Mouse (Mus musculus) megakaryocyte, embryonic 14.5 days (primary cell): Measurements from ENCODE around the gene Hk2.

Experiments
- FLI1 ChIP-seq: IDR thresholded peaks from 2 replicates; pipeline ENCODE4 v1.6.1; 2012; ENCODE audit warnings: low read length, inconsistent platforms, mixed read lengths
- GATA1 ChIP-seq: IDR thresholded peaks from 3 replicates; pipeline ENCODE4 v1.6.1; 2012; ENCODE audit warnings: mixed read lengths, low read length, inconsistent platforms, borderline replicate concordance

- TF ChIP-seq GATA1 (no peak), FLI1 (no peak)
Observed at GRCm38 (mm10) chr6:82714243-82714642, 60.0 kb downstream of the Hk2 start.
